Mouse (Mus musculus) hindbrain, postnatal 0 days (tissue): ENCODE measurements around the gene Atp6v1g2. TPM values are rescaled to one million over a fixed set of nuclear protein-coding genes. Genes with fewer than 3 reads are reported as not detected.
A peak's percentile ranks its signal among the peaks of the same experiment; 100 is the strongest.

Source experiments
- ATAC-seq: fragments of 200-750 bp; cut with Nextera tagmentation; 2 replicates; pipeline ENCODE4 v1.8.0; 2017; ENCODE audit warnings: mild to moderate bottlenecking, moderate TSS enrichment, moderate library complexity
- DNase-seq: peaks from one replicate; pipeline ENCODE4 v3.0.0-alpha.2; 2015; ENCODE audit warnings: low spot score
- H3K27ac ChIP-seq: fragments of 300-500 bp; sonication (generic); 2 replicates; pipeline ENCODE4 v1.5.1; 2014; ENCODE audit warnings: mild to moderate bottlenecking
- H3K27me3 ChIP-seq: fragments of 300-500 bp; sonication (generic); 2 replicates; pipeline ENCODE4 v1.6.1; 2014; ENCODE audit warnings: low read length, mixed read lengths; ENCODE audit not compliant: insufficient read depth
- H3K36me3 ChIP-seq: fragments of 300-500 bp; sonication (generic); 2 replicates; pipeline ENCODE4 v1.6.1; 2014; ENCODE audit warnings: low read length, mixed read lengths; ENCODE audit not compliant: insufficient read depth
- H3K4me1 ChIP-seq: fragments of 300-500 bp; sonication (generic); 2 replicates; pipeline ENCODE4 v1.6.1; 2014; ENCODE audit warnings: antibody characterized with exemption, low read length, mixed read lengths; ENCODE audit not compliant: insufficient read depth
- H3K4me2 ChIP-seq: fragments of 300-500 bp; sonication (generic); 2 replicates; pipeline ENCODE4 v1.6.1; 2014; ENCODE audit warnings: low read depth, mild to moderate bottlenecking, low read length, moderate library complexity, mixed read lengths
- H3K4me3 ChIP-seq: fragments of 300-500 bp; sonication (generic); 2 replicates; pipeline ENCODE4 v1.5.1; 2014; ENCODE audit warnings: low read length
- H3K9ac ChIP-seq: fragments of 300-500 bp; sonication (generic); replicated peaks from 2 replicates; pipeline ENCODE4 v1.6.1; 2014; ENCODE audit warnings: mild to moderate bottlenecking, low read length, moderate library complexity, mixed read lengths
- H3K9me3 ChIP-seq: fragments of 300-500 bp; sonication (generic); 2 replicates; pipeline ENCODE4 v1.6.1; 2016; ENCODE audit warnings: low read length, mixed read lengths
- CTCF ChIP-seq: IDR thresholded peaks from 2 replicates; pipeline ENCODE4 v1.5.1; 2016; ENCODE audit warnings: antibody characterized with exemption, control low read depth, low read depth
- WGBS: fragments of 180-500 bp; shearing (Covaris S2); extraction: QIAGEN DNeasy Blood & Tissue Kit; methylation state at CpG from one replicate; pipeline ENCODE4 v1.1.7; 2014; 5-methylcytosine and 5-hydroxymethylcytosine counted together
- polyA plus RNA-seq: library from polyadenylated mRNA; unstranded; fragments of >200 nt; fragmentation: Nextera tagmentation; extraction: Ambion mirVana; gene quantifications from 2 replicates; pipeline ENCODE4 v1.2.1, GENCODE M21; 2015
- total RNA-seq: library from RNA; depleted of rRNA; stranded (reverse); fragments of >200 nt; gene quantifications from 2 replicates; pipeline ENCODE4 v1.2.3, GENCODE M21; 2014

Gene Atp6v1g2
- total and polyA plus RNA-seq, 2 experiments from 2014 or later: 114 to 183 TPM

- TF ChIP-seq CTCF: no peak
Observed at GRCm38 (mm10) chr17:35259621-35260020, 26.2 kb downstream of the Atp6v1g2 start.

GRCm38 (mm10) chr17:35261651-35262050 is 28.2 kb downstream of the Atp6v1g2 start:
- ATAC-seq: no peak
- no peak overlapping the region for H3K4me2 ChIP-seq
- no peaks in the 10 kb centered on the region for H3K9me3 ChIP-seq
- no peak for DNase-seq
- H3K27me3 ChIP-seq: no peaks in the 10 kb centered on the region
- WGBS: 68% methylated on average over 13 of the region's 13 CpGs
- no peak overlapping the region for H3K9ac ChIP-seq
- H3K36me3 ChIP-seq: no peaks in the 10 kb centered on the region
- H3K4me3 ChIP-seq: no peak overlapping the region
- no peak overlapping the region for H3K27ac ChIP-seq
- TF ChIP-seq CTCF: no peak
- H3K4me1 ChIP-seq: 0 out of 2 replicates have a peak, but pooled peaks cover 4% of the 10 kb centered on the region

More at GRCm38 (mm10) chr17:35259621-35260020, 26.2 kb downstream of the Atp6v1g2 start:
- Histone ChIP-seq H3K4me3 (no peak overlapping the region), H3K27ac (no peak overlapping the region), H3K27me3 (no peaks in the 10 kb centered on the region), H3K9me3 (no peaks in the 10 kb centered on the region), H3K4me2 (no peak overlapping the region), H3K4me1 (0 out of 2 replicates have a peak, but pooled peaks cover 4% of the 10 kb centered on the region), H3K9ac (no peak overlapping the region), H3K36me3 (no peaks in the 10 kb centered on the region)
- DNase-seq: no peak
- 65% methylated on average over 4 of the region's 4 CpGs for WGBS
- no peak for ATAC-seq

GRCm38 (mm10) chr17:35262664-35263522 is 29.4 kb downstream of the Atp6v1g2 start, which contains the start of gene H2-D1:
H2-D1 (plus strand) TSS chr17:35262730.
- 0 out of 2 replicates have a peak within 1 kb of the TSS, but pooled peaks have one; percentile 20 for H3K27ac ChIP-seq
- ATAC-seq: peak; percentile 94
- peak within 1 kb of the TSS; percentile 65 for H3K4me3 ChIP-seq
- H3K9ac ChIP-seq: peak within 1 kb of the TSS; percentile 65
- 2% methylated on average over 70 of the region's 73 CpGs for WGBS
- DNase-seq: peak; percentile 96
- peak within 1 kb of the TSS; percentile 83 for H3K4me2 ChIP-seq
- 0 out of 2 replicates have a peak, but pooled peaks cover 1% of the 10 kb centered on the region for H3K4me1 ChIP-seq
- no peak for TF ChIP-seq CTCF
- no peaks in the 10 kb centered on the region for H3K36me3 ChIP-seq
- H3K9me3 ChIP-seq: no peaks in the 10 kb centered on the region
- no peaks in the 10 kb centered on the region for H3K27me3 ChIP-seq

GRCm38 (mm10) chr17:35263523-35263883 is 30.0 kb downstream of the Atp6v1g2 start:
- H3K4me1 ChIP-seq: no peaks in the 10 kb centered on the region
- TF ChIP-seq CTCF: no peak
- H3K27ac ChIP-seq: 0 out of 2 replicates have a peak overlapping the region, but pooled peaks have one; percentile 20
- peak overlapping the region; percentile 65 for H3K4me3 ChIP-seq
- 1% methylated on average over 31 of the region's 31 CpGs for WGBS
- ATAC-seq (0 out of 2 replicates have a peak, but pooled peaks have one; percentile 18), DNase-seq (no peak)
- H3K9ac ChIP-seq: peak overlapping the region; percentile 65
- peak overlapping the region; percentile 83 for H3K4me2 ChIP-seq
- H3K36me3 ChIP-seq: no peaks in the 10 kb centered on the region
- H3K27me3 ChIP-seq: no peaks in the 10 kb centered on the region
- no peaks in the 10 kb centered on the region for H3K9me3 ChIP-seq

- no peak overlapping the region for H3K4me3 ChIP-seq
- H3K9ac ChIP-seq: no peak overlapping the region
- no peaks in the 10 kb centered on the region for H3K9me3 ChIP-seq
- no peak for TF ChIP-seq CTCF
- no peaks in the 10 kb centered on the region for H3K4me1 ChIP-seq
- WGBS: 78% methylated on average over 1 of the region's 1 CpGs
- DNase-seq (no peak), ATAC-seq (no peak)
- no peaks in the 10 kb centered on the region for H3K27me3 ChIP-seq
- H3K27ac ChIP-seq: no peak overlapping the region
- H3K36me3 ChIP-seq: no peaks in the 10 kb centered on the region
- no peak overlapping the region for H3K4me2 ChIP-seq
Observed at GRCm38 (mm10) chr17:35267399-35268086, 34.1 kb downstream of the Atp6v1g2 start.

- ATAC-seq (no peak), DNase-seq (peak; percentile 51)
- Histone ChIP-seq H3K27me3 (no peaks in the 10 kb centered on the region), H3K4me1 (no peaks in the 10 kb centered on the region), H3K9me3 (peaks cover 4% of the 10 kb centered on the region; the same call in 1 of the 2 replicates), H3K36me3 (no peaks in the 10 kb centered on the region), H3K9ac (no peak overlapping the region), H3K4me2 (no peak overlapping the region), H3K27ac (no peak overlapping the region), H3K4me3 (no peak overlapping the region)
- WGBS: 18% methylated on average over 3 of the region's 3 CpGs
- no peak for TF ChIP-seq CTCF
Observed at GRCm38 (mm10) chr17:35269653-35270347, 36.3 kb downstream of the Atp6v1g2 start.
